Mouse (Mus musculus): ENCODE measurements around the gene Pla2g6.

Pla2g6 gene

GRCm38 (mm10) chr15:79277728-79278127 is 50.5 kb downstream of the Pla2g6 start:
- no peak for DNase-seq (ENCODE audit: low read depth, low spot score)

GRCm38 (mm10) chr15:79273020-79273419 is 55.2 kb downstream of the Pla2g6 start:
- DNase-seq (ENCODE audit: low read depth, low spot score): no peak

- no peak for DNase-seq (ENCODE audit: low read depth, low spot score)
These were observed 57.0 kb downstream of the Pla2g6 start for GRCm38 (mm10) chr15:79271124-79271746.

DNA sequence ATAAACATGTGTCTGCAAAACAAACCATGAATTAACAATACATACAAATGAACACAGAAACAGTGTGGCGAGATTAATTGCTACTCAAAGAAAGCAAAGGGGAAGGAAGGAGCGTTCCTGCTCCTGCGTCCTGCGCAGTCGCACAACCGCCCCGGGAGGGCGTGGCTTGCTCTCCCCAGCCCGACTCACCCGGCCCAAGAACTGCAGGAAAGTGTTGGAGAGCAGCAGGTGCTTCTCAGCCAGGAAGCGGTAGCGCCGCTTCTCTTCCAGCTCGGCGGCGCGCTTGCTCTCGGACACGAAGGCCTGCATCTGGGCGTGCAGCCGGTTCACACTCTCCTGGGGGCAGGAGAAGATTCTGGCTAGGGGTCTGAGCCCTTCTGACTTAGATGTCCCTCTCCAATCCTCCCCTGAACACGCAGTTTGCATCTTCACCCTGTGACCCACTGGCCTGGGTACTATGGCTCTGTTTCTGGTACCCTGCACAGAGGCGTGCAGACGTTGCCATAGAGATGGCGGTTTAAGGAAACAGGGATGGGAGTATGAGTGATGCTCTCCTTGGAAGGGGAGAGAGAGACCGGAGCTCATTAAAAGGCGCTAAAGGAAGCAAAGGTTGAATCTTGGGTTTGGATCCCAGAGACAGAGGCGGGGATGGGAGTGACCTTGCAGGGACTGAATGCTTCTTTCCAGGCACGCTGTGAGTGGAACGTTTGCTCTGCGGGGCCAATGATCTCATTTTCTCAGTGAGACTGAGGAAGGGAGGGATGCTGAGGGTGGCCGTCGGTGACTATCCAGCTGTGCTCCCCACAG is 57.7 kb downstream of the Pla2g6 start:
- DNase-seq (ENCODE audit: low read depth, low spot score): no peak

GRCm38 (mm10) chr15:79268521-79268920 is 59.7 kb downstream of the Pla2g6 start:
- no peak for DNase-seq (ENCODE audit: low read depth, low spot score)

GRCm38 (mm10) chr15:79265384-79265783 is 62.8 kb downstream of the Pla2g6 start:
- no peak for DNase-seq (ENCODE audit: low read depth, low spot score)

DNA sequence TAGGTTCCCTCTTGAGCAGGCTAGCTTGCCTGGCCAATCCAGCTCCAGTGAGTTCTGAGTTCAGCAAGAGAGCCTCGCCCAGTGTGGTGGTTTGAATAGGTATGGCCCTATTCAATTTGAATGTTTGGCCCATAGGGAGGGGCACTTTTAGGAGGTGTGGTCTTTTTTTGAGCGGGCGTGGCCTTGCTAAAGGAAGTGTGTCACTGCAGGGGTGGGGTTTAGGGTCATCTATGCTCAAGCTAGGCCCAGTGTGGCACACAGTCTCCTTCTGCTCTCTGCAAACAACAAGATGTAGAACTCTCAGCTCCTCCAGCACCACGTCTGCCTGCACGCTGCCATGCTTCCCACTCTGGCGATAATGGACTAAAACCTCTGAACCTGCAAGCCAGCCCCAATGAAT is 64.5 kb downstream of the Pla2g6 start:
- DNase-seq (ENCODE audit: low read depth, low spot score): no peak

GRCm38 (mm10) chr15:79262786-79263309 is 65.3 kb downstream of the Pla2g6 start:
- no peak for DNase-seq (ENCODE audit: low read depth, low spot score)

DNA sequence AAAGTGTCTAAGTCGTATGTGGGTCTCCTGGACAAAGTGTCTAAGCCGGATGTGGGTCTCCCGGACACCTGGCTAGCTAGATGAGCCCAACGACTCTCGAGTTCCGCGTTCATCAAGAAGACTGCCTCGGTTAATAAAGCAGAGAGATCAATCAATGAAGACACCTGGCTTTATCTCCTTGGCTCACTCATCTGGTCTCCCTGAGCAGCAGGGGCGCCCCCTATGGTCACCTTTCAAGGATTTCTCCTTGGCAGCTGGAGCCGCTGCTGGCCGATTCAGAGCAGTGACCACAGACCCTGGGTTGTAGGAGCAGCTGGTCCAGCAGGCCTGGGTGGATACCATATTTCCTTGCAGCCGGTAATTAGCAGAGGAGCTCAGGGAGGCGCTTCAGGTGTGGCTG is 65.8 kb downstream of the Pla2g6 start:
- DNase-seq (ENCODE audit: low read depth, low spot score): no peak

DNA sequence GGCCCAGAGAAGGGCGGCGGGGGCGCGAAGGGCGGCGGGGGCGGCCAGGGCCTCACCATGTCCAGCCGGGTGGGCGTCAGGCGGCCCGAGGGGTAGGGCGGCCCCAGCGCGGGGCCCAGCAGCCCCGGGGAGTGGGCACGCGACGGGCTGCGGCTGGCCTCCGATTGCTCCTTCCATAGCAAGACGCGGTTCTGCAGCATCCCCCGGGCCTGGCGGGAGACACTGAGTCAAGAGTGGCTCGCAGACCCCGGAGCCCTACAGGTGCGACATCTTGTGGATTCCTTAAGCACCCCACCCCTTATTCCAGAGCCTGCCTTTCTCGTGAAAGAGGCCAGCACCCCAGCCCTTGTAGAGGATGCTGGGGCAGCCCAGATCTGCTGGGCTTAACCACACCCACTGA is 66.4 kb downstream of the Pla2g6 start:
- no peak for DNase-seq (ENCODE audit: low read depth, low spot score)

- no peak for DNase-seq (ENCODE audit: low read depth, low spot score)
These were observed 67.0 kb downstream of the Pla2g6 start for GRCm38 (mm10) chr15:79261095-79261725.

- DNase-seq (ENCODE audit: low read depth, low spot score): no peak
These were observed 69.7 kb downstream of the Pla2g6 start for GRCm38 (mm10) chr15:79258521-79258920.

GRCm38 (mm10) chr15:79254661-79255060 is 73.5 kb downstream of the Pla2g6 start, which contains the start of gene Slc16a8:
Gene Slc16a8 (minus strand): TSS chr15:79254761.
- no peak for DNase-seq (ENCODE audit: low read depth, low spot score)

- DNase-seq (ENCODE audit: low read depth, low spot score): no peak
These were observed 75.6 kb downstream of the Pla2g6 start for GRCm38 (mm10) chr15:79252580-79252979.

GRCm38 (mm10) chr15:79251781-79252491 is 76.3 kb downstream of the Pla2g6 start:
- DNase-seq (ENCODE audit: low read depth, low spot score): no peak

- no peak for DNase-seq (ENCODE audit: low read depth, low spot score)
These were observed 77.0 kb downstream of the Pla2g6 start for GRCm38 (mm10) chr15:79251168-79251567.

GRCm38 (mm10) chr15:79250236-79250635 is 78.0 kb downstream of the Pla2g6 start:
- DNase-seq (ENCODE audit: low read depth, low spot score): no peak

DNA sequence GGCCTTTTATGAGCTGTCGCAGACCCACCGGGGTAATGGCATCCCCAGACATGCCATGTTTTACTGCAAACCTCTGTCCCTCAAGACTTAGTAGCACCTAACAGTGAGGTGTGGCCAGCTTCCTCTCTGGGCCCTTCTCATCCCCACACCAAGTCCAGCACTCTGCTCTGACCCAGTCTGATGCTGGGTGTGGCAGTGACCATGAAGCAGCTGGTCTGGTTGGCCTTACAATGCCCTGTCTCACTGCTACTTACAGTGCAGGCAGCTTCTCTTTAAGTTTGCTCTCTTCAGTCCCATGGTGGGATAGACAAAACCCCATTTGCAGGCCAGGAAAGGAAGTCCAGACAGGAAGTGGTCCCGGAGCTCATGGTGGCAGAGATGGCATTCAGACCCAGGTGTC is 82.9 kb downstream of the Pla2g6 start:
- no peak for DNase-seq (ENCODE audit: low read depth, low spot score)

DNA sequence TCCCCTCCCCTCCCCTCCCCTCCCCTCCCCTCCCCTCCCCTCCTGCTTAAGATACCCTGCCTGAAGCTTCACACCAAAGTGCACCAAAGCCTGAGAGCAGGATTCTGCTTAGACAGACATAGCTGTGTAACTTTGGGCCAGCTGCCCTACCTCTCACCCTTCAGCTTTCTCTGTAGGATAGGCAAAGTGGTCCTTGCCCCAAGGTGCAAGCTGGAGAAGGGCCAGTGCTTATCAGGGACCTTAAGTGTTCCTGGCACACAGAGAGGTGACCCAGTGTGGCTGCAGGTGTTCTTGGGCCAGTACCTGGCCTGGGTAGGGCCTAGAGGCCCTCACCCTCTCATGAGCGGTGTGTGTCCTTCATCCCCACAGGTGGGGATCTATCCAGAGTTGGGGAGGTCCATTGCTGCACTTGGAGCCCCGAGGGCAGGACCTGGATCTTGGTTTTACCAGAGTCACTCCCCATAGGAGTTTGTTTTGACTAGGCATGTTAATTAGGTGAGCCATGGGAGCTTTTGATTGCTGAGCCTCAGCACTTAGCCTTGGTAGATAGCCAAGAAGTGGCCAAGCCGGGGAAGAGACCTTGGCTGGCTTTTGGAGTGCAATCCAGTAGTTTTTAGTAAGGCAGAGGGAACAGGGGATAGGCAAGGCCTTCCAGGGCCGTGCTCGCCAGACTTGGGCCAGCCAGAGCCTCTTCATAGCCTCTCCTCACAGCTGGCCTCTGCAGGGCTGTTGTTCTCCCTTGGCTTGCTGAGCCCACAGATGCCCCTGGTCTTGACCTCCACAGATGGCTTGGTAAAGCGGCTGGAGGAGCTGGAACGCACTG is 83.9 kb downstream of the Pla2g6 start:
- DNase-seq (ENCODE audit: low read depth, low spot score): no peak

DNA sequence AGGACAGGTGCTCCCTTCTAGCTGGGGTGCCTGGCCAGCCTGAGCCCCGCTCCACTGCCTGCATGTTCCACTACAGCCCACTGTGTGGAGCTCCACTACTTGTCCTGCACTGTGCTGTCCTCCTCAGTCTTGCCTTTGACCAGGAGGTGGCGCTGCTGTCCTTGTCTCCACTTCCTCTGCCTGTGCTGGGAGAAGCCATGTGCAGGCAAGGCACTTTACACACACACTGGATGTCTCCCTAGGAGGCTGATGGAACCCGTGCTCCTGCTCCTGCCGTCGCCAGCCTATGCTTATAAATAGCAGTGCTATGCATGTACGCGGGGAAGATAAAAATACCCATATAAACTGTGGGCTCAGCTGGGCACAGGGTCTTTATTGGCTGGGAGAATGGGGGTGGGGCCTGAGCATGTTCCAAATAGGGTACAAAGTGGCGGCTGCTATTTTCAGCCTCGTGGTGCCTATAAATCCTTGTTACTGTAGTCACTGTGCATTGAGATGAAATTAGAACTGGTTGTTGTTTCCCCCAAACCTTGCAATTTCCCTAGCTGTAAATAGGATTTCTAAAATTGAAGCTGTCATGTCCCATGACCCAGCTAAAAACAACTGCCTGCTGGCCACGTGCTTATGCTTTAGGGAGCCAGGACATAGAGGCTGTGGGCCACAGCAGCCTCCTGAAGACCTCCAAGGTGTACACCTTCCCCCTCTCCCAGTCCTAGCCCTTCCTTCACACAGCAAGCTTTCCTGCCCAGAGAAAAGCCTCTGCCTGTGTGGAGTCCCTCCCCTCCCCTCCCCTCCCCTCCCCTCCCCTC is 84.8 kb downstream of the Pla2g6 start:
- peak; percentile 57 for DNase-seq (ENCODE audit: low read depth, low spot score)

Data from c-Kit-negative CD71-positive TER-119-positive erythroid progenitor cells, embryonic 14.5 days (primary cell).